Mouse (Mus musculus): Measurements from ENCODE around the gene Klhdc3.

Klhdc3 gene

GRCm38 (mm10) chr17:46629685-46630441, 50.9 kb downstream of the Klhdc3 start:
- no peak for ATAC-seq (ENCODE audit: insufficient number of reproducible peaks, low FRiP score, low TSS enrichment)

DNA sequence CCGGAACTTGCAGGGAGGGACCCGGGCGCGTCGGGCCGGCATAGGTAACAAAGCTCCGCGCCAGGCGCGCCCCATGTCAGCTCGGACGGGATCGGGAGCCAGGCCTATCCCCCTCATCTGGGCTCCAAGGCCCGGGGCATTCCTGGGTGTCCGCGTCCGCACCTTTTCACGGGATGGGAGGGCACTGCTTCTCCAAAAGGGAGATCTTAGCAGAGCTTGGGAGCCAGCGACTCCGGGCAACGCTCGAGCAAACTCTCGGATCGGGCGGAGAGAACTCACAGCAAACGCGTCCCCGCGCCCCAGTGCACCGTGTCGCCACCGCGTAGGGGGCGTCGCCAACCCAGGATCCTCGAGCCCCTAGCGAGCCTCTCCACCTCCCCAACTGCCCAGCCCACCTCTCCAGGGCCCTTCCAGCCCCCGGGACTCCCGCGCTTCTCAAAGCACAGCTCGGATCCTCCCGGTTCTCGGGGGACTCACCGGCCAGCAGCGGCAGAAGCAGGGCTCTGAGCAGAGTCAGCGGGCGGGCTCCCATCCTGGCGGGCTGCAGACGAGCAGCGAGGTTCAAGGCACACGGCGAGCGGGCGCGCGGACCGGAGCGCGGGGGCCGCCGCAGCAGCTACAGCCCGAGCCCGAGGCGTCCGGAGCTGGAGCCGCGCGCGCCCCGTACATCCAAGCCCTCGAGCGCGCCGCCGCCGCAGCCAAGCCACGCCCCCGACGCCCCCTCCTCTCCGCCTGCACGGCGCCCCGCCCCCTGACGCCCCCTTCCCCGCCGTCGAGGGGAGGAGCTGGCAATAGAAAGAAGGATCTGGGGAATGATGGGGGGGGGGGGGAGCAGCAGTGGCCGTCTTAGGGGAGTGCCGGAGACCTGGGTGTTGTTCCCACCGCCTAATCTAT, 51.7 kb downstream of the Klhdc3 start, which contains the start of gene Ptk7:
Gene Ptk7 (minus strand): TSS at position 714 of the 894 bp plus-strand sequence.
- ATAC-seq (ENCODE audit: insufficient number of reproducible peaks, low FRiP score, low TSS enrichment), result 0 out of 2 replicates have a peak, but pooled peaks have one; percentile 43

- ATAC-seq (ENCODE audit: insufficient number of reproducible peaks, low FRiP score, low TSS enrichment), result no peak
Measured at GRCm38 (mm10) chr17:46628471-46628790, 52.3 kb downstream of the Klhdc3 start.

- no peak for ATAC-seq (ENCODE audit: insufficient number of reproducible peaks, low FRiP score, low TSS enrichment)
Measured at GRCm38 (mm10) chr17:46627409-46627808, 53.3 kb downstream of the Klhdc3 start.

DNA sequence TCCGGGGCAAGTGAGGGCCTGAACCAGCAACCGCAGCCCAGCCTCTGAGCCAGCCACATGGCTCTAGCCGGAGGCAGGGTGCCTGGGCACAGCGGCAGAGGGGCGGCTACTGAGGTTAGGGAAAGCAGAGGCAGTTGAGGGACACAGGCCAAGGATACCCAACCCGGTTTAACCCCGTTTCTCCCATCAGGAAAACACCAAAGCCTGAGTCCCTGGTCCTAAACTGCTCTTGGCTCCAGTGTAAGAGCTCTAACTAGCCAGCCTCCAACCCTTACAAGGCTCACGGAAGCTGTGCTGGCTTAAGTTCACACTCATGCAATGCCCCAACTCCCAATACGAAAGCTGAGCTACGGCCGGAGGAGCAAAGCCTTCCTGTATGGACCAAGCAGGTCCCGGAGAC, 56.1 kb downstream of the Klhdc3 start:
- no peak for ATAC-seq (ENCODE audit: insufficient number of reproducible peaks, low FRiP score, low TSS enrichment)

Data from cerebellum, adult (tissue).